Mouse (Mus musculus) Patski (cell line): Measurements from ENCODE around the gene Hcfc1r1. TPM values are rescaled to one million over a fixed set of nuclear protein-coding genes. Genes with fewer than 3 reads are reported as not detected.

Experiments used
- ATAC-seq: fragments of 100-300 bp; one replicate; pipeline ENCODE4 v1.8.0; 2021
- CTCF ChIA-PET: fragments of 350-600 bp; sonication (Branson Sonifier 250); formaldehyde crosslinking; loops from one replicate; lab custom pipeline; 2022; ENCODE audit warnings: inconsistent platforms; lab: Charles Lee
- POLR2A ChIA-PET: fragments of 350-600 bp; sonication (Branson Sonifier 250); formaldehyde crosslinking; loops from one replicate; lab custom pipeline; 2022; ENCODE audit warnings: antibody characterized with exemption, inconsistent platforms; lab: Charles Lee
- DNase-seq: peaks from one replicate; pipeline ENCODE4 v3.0.0-alpha.2; 2011; ENCODE audit warnings: low read depth, low spot score
- H3K27me3 ChIP-seq: fragments of 371-371 bp; one replicate; pipeline ENCODE4 v1.5.1; 2021
- CTCF ChIP-seq: fragments of 100-300 bp; IDR thresholded peaks from one replicate; pipeline ENCODE4 v1.5.1; 2021
- in situ Hi-C: fragments of 300-500 bp; cut with MboI; formaldehyde crosslinking; loops from 3 replicates; pipeline ENCODE4 v1.11.1; 2018; ENCODE audit warnings: low pct_unique_long_range_greater_than_20kb, mixed read lengths
- polyA plus RNA-seq: library from polyadenylated mRNA; unstranded; gene quantifications from one replicate; pipeline ENCODE4 v1.2.3, GENCODE M21; 2021

Hcfc1r1 gene
- polyA plus RNA-seq, 1 experiment from 2014 or later, result 261 TPM

- ChIA-PET CTCF (interaction anchor here (0.7 to 2.2 kb wide), 21 partner anchors 9 to 141 kb away, joined by 3 to 21 read pairs (median 5); partner anchors contain the start of genes 1520401A03Rik, Bicdl2, Cldn9 and Pkmyt1), POLR2A (interaction anchor here (1.1 kb wide), 1 partner anchor 11 kb away, joined by 3 read pairs; no protein-coding TSS in a partner anchor)
- H3K27me3 ChIP-seq, result no peaks in the 10 kb centered on the region
- in situ Hi-C loops, result no loop called here
- TF ChIP-seq CTCF, result no peak
- ATAC-seq (no peak), DNase-seq (no peak)
Observed at GRCm38 (mm10) chr17:23705525-23706104, 32.2 kb downstream of the Hcfc1r1 start.

GRCm38 (mm10) chr17:23706212-23706611 is 32.8 kb downstream of the Hcfc1r1 start:
- POLR2A ChIA-PET, result interaction anchor here (1.1 kb wide), 1 partner anchor 10 kb away, joined by 3 read pairs; no protein-coding TSS in a partner anchor
- peak; percentile 96 for TF ChIP-seq CTCF
- ATAC-seq, result peak; percentile 76
- DNase-seq, result no peak
- CTCF ChIA-PET, result interaction anchor here (0.7 to 2.2 kb wide), 23 partner anchors 10 to 142 kb away, joined by 3 to 21 read pairs (median 4); partner anchors contain the start of genes 1520401A03Rik, Bicdl2, Cldn9 and Pkmyt1
- no peaks in the 10 kb centered on the region for H3K27me3 ChIP-seq
- in situ Hi-C loops, result no loop called here

GRCm38 (mm10) chr17:23717003-23717402 is 43.6 kb downstream of the Hcfc1r1 start:
- DNase-seq (no peak), ATAC-seq (no peak)
- ChIA-PET CTCF (interaction anchor here (3.8 kb wide), 1 partner anchor 11 kb away, joined by 11 read pairs; no protein-coding TSS in a partner anchor), POLR2A (interaction anchor here (1.3 kb wide), 1 partner anchor 11 kb away, joined by 3 read pairs; no protein-coding TSS in a partner anchor)
- in situ Hi-C loops, result no loop called here
- H3K27me3 ChIP-seq, result peaks cover 12% of the 10 kb centered on the region
- TF ChIP-seq CTCF, result no peak

- POLR2A ChIA-PET, result no interaction called here
- in situ Hi-C loops, result no loop called here
- peaks cover 9% of the 10 kb centered on the region for H3K27me3 ChIP-seq
- TF ChIP-seq CTCF, result no peak
- CTCF ChIA-PET, result no interaction called here
- ATAC-seq, result no peak
- DNase-seq, result no peak
Observed at GRCm38 (mm10) chr17:23719455-23719854, 46.1 kb downstream of the Hcfc1r1 start.

GRCm38 (mm10) chr17:23721886-23722285 is 48.5 kb downstream of the Hcfc1r1 start:
- POLR2A ChIA-PET, result no interaction called here
- in situ Hi-C loops, result no loop called here
- no peak for DNase-seq
- CTCF ChIA-PET, result interaction anchor here (0.9 to 4.2 kb wide), 2 partner anchors 8 to 16 kb away, joined by 3 to 21 read pairs; no protein-coding TSS in a partner anchor
- ATAC-seq, result no peak
- TF ChIP-seq CTCF, result no peak
- H3K27me3 ChIP-seq, result peaks cover 9% of the 10 kb centered on the region

GRCm38 (mm10) chr17:23722376-23723125 is 49.2 kb downstream of the Hcfc1r1 start, which contains the start of gene 1520401A03Rik:
Gene 1520401A03Rik (minus strand): TSS chr17:23722783.
- no peak for ATAC-seq
- H3K27me3 ChIP-seq, result peaks cover 9% of the 10 kb centered on the region
- ChIA-PET POLR2A (interaction anchor here (1.1 kb wide), 1 partner anchor 55 kb away, joined by 4 read pairs; no protein-coding TSS in a partner anchor), CTCF (interaction anchor here (0.9 to 4.2 kb wide), 2 partner anchors 8 to 16 kb away, joined by 3 to 21 read pairs; no protein-coding TSS in a partner anchor)
- in situ Hi-C loops, result no loop called here
- no peak for TF ChIP-seq CTCF
- no peak for DNase-seq

Other genes with a start within 250 kb of the Hcfc1r1 start
- not detected for gene Vmn2r117, start 193.9 kb upstream of the Hcfc1r1 start, polyA plus RNA-seq
- gene Zfp213, start 109.4 kb upstream of the Hcfc1r1 start, polyA plus RNA-seq, result 8.6 TPM
- 6.8 TPM for gene Zfp13, start 74.1 kb upstream of the Hcfc1r1 start, polyA plus RNA-seq
- gene Zscan10, start 72.7 kb upstream of the Hcfc1r1 start, polyA plus RNA-seq, result not detected
- not detected for gene Mmp25, start 28.3 kb upstream of the Hcfc1r1 start, polyA plus RNA-seq
- 0.22 TPM for gene Bicdl2, start 13.1 kb upstream of the Hcfc1r1 start, polyA plus RNA-seq
- gene Thoc6, start 286 bp downstream of the Hcfc1r1 start, polyA plus RNA-seq, result 32.9 TPM
- gene Tnfrsf12a, start 3.9 kb downstream of the Hcfc1r1 start, polyA plus RNA-seq, result 421 TPM
- not detected for gene Cldn6, start 5.7 kb downstream of the Hcfc1r1 start, polyA plus RNA-seq
- 0.05 TPM for gene Cldn9, start 10.4 kb downstream of the Hcfc1r1 start, polyA plus RNA-seq
- not detected for gene 1520401A03Rik, start 49.2 kb downstream of the Hcfc1r1 start, polyA plus RNA-seq
- 13.3 TPM for gene Pkmyt1, start 52.7 kb downstream of the Hcfc1r1 start, polyA plus RNA-seq
- gene Paqr4, start 67.3 kb downstream of the Hcfc1r1 start, polyA plus RNA-seq, result 7.3 TPM
- not detected for gene Kremen2, start 72.2 kb downstream of the Hcfc1r1 start, polyA plus RNA-seq
- 96.0 TPM for gene Flywch1, start 98.0 kb downstream of the Hcfc1r1 start, polyA plus RNA-seq
- 7.9 TPM for gene Flywch2, start 112.5 kb downstream of the Hcfc1r1 start, polyA plus RNA-seq
- gene Srrm2, start 116.9 kb downstream of the Hcfc1r1 start, polyA plus RNA-seq, result 314 TPM
- 610 TPM for gene Elob, start 155.5 kb downstream of the Hcfc1r1 start, polyA plus RNA-seq
- not detected for gene Prss33, start 162.5 kb downstream of the Hcfc1r1 start, polyA plus RNA-seq
- 0.45 TPM for gene Prss32, start 170.3 kb downstream of the Hcfc1r1 start, polyA plus RNA-seq
- gene Prss41, start 170.6 kb downstream of the Hcfc1r1 start, polyA plus RNA-seq, result 0.35 TPM
- not detected for gene Prss21, start 194.5 kb downstream of the Hcfc1r1 start, polyA plus RNA-seq
- not detected for gene Dcpp1, start 207.3 kb downstream of the Hcfc1r1 start, polyA plus RNA-seq
- gene Dcpp2, start 207.3 kb downstream of the Hcfc1r1 start, polyA plus RNA-seq, result not detected
- not detected for gene Dcpp3, start 243.9 kb downstream of the Hcfc1r1 start, polyA plus RNA-seq